Mouse (Mus musculus) embryo, embryonic 11.5 days (tissue): ENCODE data around the gene Flnb.

Experiments
- DNase-seq: peaks from one replicate; pipeline ENCODE4 v3.0.0-alpha.2; 2012; ENCODE audit warnings: low read depth, low spot score

Gene Flnb

GRCm38 (mm10) chr14:7943801-7944135 is 126.0 kb downstream of the Flnb start:
- no peak for DNase-seq

DNA sequence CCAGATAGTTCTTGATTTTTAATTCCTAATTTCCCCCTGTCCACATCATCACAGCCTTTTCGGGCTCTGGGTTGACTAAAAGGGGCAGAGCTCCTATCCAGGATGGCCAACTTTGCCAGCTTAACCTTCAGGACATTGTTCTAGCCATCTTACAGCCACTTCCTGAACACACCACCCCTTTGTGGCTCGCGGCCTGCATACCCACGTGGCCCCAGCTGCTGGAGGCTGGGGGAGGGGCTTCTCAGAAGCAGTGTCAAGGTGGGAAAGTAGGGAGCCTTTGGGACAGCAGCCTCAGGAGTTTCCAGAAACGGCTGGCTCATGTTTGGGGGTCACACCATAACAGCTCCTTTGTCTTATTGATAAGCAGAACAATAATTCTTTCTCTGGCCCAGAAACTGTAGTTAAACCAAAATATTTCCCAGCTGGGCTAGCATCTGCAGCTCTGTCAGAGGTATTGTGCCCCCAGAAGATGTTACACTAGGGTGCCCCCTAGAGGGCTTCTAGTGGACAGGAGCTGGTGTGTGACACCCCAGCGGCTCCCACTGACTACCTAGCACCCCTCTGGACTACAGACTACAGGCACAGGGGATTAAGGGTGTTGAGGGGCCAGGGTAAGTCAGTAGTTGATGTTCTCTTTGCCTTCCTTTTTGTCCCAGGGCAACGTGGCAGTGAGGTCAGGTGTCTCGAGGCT is 126.7 kb downstream of the Flnb start:
- DNase-seq: no peak

- no peak for DNase-seq
Measured at GRCm38 (mm10) chr14:7945261-7945660, 127.5 kb downstream of the Flnb start.

GRCm38 (mm10) chr14:7951234-7951633 is 133.5 kb downstream of the Flnb start:
- no peak for DNase-seq

GRCm38 (mm10) chr14:7952610-7953254 is 135.0 kb downstream of the Flnb start:
- no peak for DNase-seq

DNA sequence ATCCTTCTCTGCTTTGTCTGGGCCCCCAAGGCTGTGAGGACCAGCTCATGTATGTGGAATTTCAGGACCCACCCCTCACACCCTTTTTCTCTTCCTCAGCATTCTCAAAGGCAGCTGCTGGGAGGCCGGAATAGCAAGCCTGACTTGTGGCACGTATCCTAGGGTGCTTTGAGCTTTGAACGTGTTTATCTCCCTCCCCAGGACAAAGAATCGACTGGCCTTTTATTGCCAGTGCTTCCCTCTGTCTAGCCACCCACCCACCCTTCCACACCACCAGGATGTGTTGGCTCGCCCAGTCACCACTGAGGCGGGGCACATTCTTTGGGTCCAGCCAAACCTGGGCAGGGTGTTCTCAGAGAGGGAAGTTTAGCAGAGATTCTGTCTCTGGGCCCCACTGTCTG is 136.3 kb downstream of the Flnb start:
- DNase-seq: no peak

DNA sequence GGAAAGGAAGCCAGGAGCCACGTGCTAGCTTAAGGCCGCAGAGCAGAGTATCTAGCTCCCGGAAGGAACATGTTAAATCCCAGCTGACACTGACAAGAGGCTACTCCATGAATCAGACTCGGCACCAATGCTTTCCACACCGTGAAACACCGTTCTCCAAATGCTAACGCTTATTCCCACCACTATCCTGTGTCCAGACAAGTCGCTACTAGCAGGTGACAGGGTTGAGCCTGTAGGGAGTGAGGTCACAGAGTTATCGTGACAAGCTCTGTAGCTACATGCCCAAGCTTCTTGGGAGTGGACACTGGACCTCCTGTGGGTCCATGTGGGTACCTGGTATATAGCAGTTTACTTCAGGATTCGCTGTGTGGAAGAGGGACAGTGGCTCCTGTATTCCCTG is 138.7 kb downstream of the Flnb start:
- no peak for DNase-seq

DNA sequence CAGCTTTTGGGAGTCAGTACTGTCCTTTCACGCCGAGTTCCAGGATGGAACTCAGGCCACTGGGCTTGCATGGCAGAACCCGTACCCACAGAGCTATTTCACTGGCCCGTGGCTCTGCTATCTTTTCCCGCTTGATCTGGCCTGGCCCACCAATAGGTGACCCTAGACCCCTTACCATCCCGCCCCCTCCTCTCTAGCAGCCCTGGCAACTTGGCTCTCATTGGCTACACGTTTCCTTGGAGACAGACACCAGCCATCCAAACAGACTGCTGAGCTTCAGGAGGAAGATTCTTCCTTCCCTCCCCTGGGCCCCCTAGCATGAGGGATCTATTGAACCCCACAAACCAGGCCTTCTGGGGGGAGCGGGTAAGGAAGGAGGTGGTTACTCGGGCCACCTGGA is 139.3 kb downstream of the Flnb start, which contains the start of gene Gm45521:
Gene Gm45521, plus strand, starts transcription at position 240 of the 400 bp plus-strand sequence.
- DNase-seq: no peak

GRCm38 (mm10) chr14:7960616-7961015 is 142.9 kb downstream of the Flnb start:
- DNase-seq: no peak

GRCm38 (mm10) chr14:7961714-7962113 is 144.0 kb downstream of the Flnb start:
- DNase-seq: no peak

DNA sequence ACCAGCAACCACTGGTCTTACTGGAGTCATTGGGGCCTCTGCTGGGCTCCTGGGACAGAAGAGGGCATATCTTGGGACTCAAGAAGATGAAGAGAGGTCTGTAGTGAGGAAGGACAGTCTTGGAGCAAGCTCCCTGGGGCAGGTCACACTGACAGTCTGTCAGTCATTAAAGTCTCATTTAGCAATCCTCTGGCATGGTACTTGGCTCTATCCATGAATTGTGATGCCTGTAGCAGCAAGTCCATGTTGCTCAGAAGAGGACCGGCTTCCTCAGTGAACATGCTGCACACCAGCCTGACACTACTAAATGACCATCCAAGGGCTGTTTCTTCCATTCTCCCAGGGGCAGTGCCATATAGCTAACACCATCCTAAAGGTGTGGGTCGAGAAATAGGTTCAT is 144.9 kb downstream of the Flnb start:
- DNase-seq: no peak

DNA sequence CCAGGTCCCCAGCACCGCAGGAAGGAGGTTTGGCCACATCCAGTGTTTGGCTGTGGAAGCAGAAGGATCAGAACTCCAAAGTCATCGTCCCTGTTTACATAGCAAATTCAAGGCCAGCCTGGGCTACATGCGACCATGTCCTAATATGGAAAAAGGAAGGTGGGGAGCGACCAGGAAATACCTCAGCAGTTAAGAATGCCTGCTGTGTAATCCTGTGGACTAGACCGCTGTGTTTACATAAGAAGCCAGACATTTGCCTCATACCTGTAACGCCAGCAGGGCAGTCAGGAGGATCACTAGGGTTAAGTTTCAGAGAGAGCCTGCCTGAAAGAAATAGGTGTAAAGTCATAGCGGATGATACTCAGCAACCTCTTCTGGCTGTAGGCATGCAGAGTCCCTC is 145.4 kb downstream of the Flnb start:
- no peak for DNase-seq

DNA sequence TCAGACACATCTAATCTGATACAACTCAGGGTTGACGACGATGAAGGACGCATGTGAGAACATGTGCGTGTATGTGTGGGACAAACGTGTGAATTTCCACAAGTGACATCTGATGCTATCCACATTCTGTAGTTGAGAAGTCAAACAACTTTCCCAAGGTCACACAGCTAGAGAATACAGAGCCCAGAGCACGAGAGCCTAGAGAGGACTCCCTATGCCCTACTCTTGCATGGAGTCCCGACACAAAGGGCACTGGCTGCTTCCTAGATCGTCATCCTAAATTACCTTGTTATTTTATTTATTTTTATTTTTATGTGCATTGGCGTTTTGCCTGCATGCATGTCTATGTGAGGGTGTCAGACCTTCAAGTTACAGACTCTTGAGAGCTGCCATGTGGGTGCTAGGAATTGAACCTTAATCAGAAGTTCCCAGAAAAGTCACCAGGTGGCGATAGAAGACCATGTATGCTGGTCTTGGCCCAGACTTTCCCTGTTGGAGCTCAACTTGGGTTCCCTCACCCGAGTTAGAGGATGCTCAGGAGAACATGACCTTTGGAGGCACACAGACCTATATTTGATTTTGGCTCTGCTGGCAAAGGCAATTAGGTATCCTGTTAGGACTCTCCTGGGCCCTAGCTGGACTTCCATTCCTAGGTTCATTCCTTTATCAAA is 146.6 kb downstream of the Flnb start:
- peak; percentile 64 for DNase-seq

GRCm38 (mm10) chr14:7971889-7972493 is 154.2 kb downstream of the Flnb start:
- no peak for DNase-seq

GRCm38 (mm10) chr14:7974643-7975042 is 156.9 kb downstream of the Flnb start:
- DNase-seq: no peak

DNA sequence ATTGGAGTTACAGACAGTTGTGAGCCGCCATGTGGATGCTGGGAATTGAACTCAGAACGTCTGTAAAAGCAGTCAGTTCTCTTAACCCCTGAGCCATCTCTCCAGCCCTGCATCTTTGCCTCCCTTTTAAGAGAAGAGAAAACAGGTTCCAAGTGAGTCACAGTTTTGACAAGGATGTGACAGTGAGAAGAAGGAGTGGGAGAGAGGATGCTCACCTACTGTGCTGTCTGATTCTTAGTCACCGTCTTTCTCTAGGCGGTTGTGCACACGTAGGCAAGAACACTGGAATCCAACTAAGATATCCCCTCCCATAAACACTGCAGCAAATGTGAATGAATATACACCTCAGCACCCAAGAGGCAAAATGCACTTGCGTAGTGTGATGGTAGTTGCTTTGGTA is 157.4 kb downstream of the Flnb start:
- no peak for DNase-seq

- no peak for DNase-seq
Measured at GRCm38 (mm10) chr14:7977471-7977870, 159.7 kb downstream of the Flnb start.

DNA sequence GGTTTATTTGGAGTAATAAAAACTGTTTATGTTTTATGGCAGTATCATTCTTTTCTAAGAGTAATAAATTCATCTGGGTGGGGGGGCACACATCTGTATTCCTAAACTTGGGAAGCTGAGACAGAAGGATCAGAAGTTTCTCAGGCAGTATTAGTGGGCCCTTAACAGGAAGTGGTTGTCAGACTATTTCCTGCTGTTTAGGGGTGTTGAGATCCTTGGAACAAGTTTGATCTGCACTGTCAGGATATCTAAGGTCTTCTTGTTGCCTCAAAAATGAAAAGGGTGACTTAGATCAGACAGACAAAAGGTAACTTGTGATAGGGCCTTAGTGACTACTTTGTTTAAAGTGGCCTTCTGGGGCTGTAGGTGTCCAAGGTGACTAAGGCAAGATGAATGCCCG is 160.4 kb downstream of the Flnb start:
- no peak for DNase-seq

DNA sequence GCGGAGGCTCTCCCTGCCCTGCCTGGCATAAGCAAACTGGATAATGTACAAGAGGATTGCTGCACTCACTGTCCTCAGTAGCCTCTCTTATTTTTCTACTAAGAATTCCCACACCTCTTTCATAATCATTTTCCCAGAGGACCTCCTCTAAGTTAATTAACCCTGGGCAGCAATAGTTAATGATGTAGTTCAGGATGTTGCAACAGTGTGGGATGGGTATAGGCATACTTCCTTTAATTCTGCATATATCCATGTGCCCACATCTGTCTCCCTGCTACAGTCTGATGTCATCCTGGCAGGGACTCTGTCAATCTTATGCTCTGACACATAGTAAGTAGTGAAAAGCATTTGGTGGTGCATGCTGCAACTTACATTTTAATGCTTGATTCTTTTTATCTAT is 163.5 kb downstream of the Flnb start:
- DNase-seq: no peak

- no peak for DNase-seq
Measured at GRCm38 (mm10) chr14:7986913-7987312, 169.2 kb downstream of the Flnb start.

- no peak for DNase-seq
Measured at GRCm38 (mm10) chr14:7989371-7989770, 171.6 kb downstream of the Flnb start.

DNA sequence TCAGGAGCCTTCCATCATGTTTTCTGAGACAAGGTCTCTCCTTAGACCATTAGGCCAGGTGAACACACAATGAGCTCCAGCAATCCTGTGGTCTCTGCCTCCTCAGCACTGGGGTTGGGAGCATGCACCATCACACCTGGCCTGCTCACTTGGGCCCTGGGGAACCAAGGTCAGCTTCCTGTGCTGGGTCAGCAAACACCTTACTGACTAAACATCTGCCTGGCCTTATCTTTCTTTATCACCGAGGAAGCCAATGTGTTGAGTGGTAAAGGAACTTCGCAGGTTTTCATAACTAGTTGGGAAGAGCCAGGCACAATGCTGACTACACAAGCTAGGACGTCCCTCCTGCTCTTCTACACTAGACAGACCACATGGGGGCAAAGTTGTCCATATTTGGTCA is 172.2 kb downstream of the Flnb start:
- no peak for DNase-seq
